Mouse (Mus musculus) left cerebral cortex, postnatal 10 days (tissue): ENCODE results near the gene Gm45233. TPM values are rescaled to one million over a fixed set of nuclear protein-coding genes. Genes with fewer than 3 reads are reported as not detected.
A peak's percentile ranks its signal among the peaks of the same experiment; 100 is the strongest.

Source experiments
- DNase-seq, 2 experiments: peaks; one replicate each; pipeline ENCODE4 v3.0.0; 2021 to 2022; ENCODE audit warnings: low spot score in 2 of 2, mixed read lengths in 1 of 2; ENCODE audit errors: extremely low spot score in 1 of 2
- intact Hi-C: fragments of 180-260 bp; cut with DNase I; formaldehyde crosslinking; loops from one replicate; pipeline ENCODE4 v1.15.1; 2025
- microRNA-seq: library from miRNA; unstranded; fragments of <30 nt; microRNA quantifications from one replicate; pipeline ENCODE4 v1.2.0, GENCODE M21; 2022
- total RNA-seq, 2 experiments: library from RNA; stranded (reverse); gene quantifications; 2 replicates each; pipeline ENCODE4 v1.2.3; 2021

Gene Gm45233
- total RNA-seq, 2 experiments from 2014 or later, result 0.79 to 1.4 TPM

DNA sequence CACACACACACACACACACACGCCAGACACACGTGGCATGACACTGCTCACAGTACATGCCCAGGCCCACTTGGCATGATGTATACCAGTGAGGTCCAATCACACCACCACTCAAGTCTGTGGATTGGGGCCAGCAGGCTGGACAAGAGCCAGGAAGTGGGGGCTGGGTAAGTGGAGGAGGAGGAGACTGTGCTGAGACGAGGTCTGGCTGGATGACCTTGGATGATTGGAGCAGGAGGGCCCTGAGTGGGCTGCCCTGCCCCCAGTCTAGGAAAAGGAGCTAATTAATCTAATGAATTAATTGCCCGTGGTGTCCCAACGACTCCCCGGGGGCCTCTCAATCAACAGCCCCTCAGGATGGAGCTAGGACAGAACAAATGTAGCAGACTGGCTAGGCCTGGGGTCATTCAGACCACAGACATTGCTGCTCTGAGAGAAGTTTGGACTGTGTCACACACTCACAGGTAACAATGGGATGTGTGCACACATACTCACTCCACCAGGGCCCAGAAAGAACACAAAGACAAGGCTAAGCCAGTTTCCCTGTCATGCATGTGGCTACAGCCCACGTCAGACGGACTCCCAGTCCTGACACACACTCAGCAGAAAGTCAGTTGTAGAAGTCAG is 38.3 kb downstream of the Gm45233 start:
- DNase-seq, result peak in 1 of 2 experiments; percentile 76
- intact Hi-C loops, result no loop called here

- no peak for DNase-seq
- intact Hi-C loops, result no loop called here
These were observed 39.3 kb downstream of the Gm45233 start for GRCm38 (mm10) chr7:43483236-43483635.

GRCm38 (mm10) chr7:43488646-43489045 is 44.7 kb downstream of the Gm45233 start:
- DNase-seq, result peak in 1 of 2 experiments; percentile 65
- intact Hi-C loops, result no loop called here

DNA sequence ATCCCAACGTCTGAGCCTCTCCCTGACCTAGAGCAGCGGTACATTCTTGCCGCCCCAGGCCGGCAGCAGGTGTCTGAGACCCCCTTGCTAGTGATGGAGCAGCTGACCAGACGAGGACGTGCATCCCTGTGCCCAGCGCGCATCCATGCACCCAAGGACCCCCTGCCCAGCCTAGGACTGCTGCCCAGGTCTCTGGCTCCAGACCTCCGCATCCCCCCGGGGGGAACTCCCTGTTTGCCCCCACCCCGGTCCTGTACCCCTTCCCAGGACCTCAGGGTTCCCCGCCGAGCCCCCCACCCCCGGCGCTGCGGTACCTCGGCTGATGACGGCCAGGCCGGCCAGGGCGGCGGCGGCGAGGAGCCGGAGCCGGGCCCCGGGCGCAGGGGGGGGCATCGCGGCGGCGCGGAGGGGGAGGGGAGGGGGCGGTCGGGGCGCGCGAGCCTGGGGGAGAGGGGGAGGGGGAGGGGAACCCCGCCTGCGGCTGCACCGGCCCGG is 45.8 kb downstream of the Gm45233 start, which contains the start of gene Iglon5:
Iglon5 (minus strand) TSS at position 445 of the 495 bp plus-strand sequence.
- intact Hi-C loops, result loop anchor here (10.0 kb wide), 1 partner anchor 205 kb away; no protein-coding TSS in a partner anchor
- peak in 1 of 2 experiments; percentile 58 for DNase-seq

DNA sequence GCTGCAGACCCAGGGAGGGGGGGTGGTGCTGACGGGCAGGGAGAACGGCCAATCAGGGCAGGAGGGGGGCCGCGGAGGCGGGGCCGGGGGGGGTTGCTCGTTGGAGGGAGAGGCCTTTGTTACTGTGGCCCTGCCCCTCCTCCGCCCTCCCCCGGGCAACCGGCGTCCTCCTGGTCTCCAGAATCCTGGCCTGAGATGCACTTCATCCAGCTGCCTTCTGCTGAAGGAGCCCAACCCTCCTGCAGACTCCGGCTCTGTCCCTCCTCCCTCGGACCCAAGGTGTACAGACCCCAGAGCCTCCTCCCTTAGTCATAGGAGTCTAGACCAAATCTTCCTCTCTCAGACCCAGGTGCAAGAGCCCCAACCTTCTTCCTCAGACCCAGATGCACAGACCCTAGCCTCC is 46.3 kb downstream of the Gm45233 start:
- peak; percentile 60 to 91 for DNase-seq
- intact Hi-C loops, result loop anchor here (10.0 kb wide), 1 partner anchor 205 kb away; no protein-coding TSS in a partner anchor

DNA sequence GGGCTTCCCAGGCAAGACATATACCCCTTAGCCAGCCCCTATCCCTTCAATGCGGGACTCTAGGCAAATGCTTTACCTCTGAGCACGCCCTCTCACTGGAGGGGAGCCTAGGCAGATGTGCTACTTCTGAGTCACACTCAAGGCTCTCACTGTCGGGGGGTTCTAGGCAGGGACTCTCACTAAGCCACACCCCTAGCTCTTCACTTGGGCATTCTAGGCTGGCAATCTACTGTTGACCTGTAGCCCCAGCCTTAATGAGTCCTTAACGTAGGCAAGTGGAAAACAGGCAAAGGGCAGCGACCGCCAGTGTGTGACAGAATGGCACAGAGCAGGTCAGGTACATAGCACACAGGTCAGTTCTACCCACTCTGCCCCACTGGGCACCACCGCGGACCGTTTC is 46.9 kb downstream of the Gm45233 start:
- intact Hi-C loops, result loop anchor here (10.0 kb wide), 1 partner anchor 206 kb away; no protein-coding TSS in a partner anchor
- no peak for DNase-seq

GRCm38 (mm10) chr7:43495343-43496021 is 51.6 kb downstream of the Gm45233 start:
- intact Hi-C loops, result loop anchor here (1.0 to 10.0 kb wide), 2 partner anchors 72 to 211 kb away; no protein-coding TSS in a partner anchor

GRCm38 (mm10) chr7:43511707-43512478 is 68.0 kb downstream of the Gm45233 start:
- no peak for DNase-seq
- intact Hi-C loops, result no loop called here

More at GRCm38 (mm10) chr7:43495343-43496021, 51.6 kb downstream of the Gm45233 start:
- peak in 1 of 2 experiments; percentile 74 for DNase-seq

DNA sequence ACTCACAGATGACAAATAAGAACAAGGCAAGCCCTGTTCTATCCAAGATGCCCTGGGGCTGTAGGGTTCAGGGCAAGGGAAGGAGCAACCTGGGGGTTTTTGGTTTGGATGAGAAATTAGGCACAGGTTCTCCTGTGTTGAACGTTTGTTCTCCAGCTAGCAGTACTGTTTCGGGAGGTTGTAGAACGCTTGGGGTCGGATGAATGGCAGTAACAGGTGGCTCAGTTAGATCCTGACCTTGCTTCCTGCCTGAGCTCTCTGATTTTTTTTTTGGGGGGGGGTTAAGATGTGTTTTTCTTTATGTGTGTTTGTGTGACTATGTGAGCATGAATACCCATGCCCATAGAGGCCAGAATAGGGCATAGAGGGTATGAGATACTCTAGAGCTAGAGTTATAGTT is 68.6 kb downstream of the Gm45233 start:
- intact Hi-C loops, result no loop called here

More for the DNA sequence above, 68.6 kb downstream of the Gm45233 start:
- no peak for DNase-seq

Small RNAs within 50 kb of the gene (microRNA-seq; reads per million reads assigned to microRNA genes)
- 2.0 reads per million for gene Mir7051

Other genes starting within 250 kb of the Gm45233 start
- 10 to 100 TPM; 19.3 to 20.7 TPM for gene Zfp715, start 130.8 kb upstream of the Gm45233 start, total RNA-seq
- gene Siglecf, start 92.8 kb upstream of the Gm45233 start, total RNA-seq, result under 1 TPM; 0.26 to 0.45 TPM
- gene Siglecg, start 35.9 kb upstream of the Gm45233 start, total RNA-seq, result under 1 TPM; 0.09 to 0.14 TPM
- gene Lim2, start 16.5 kb upstream of the Gm45233 start, total RNA-seq, result not detected
- not detected for gene Nkg7, start 7.1 kb upstream of the Gm45233 start, total RNA-seq
- gene Cldnd2, start 3.3 kb upstream of the Gm45233 start, total RNA-seq, result not detected
- 10 to 100 TPM; 52.2 to 55.8 TPM for gene Etfb, start within 50 bp of the Gm45233 start, total RNA-seq
- 1 to 10 TPM; 4.4 TPM for gene Vsig10l, start 19.0 kb downstream of the Gm45233 start, total RNA-seq
- gene Iglon5, start 45.9 kb downstream of the Gm45233 start, total RNA-seq, result 10 to 100 TPM; 46.4 to 47.7 TPM
- not detected for gene 4931406B18Rik, start 61.8 kb downstream of the Gm45233 start, total RNA-seq
- gene Cd33, start 100.3 kb downstream of the Gm45233 start, total RNA-seq, result 1 to 10 TPM; 6.3 to 6.7 TPM
- gene Zfp658, start 118.1 kb downstream of the Gm45233 start, total RNA-seq, result 1 to 10 TPM; 5.1 to 5.8 TPM
- gene Zfp719, start 135.5 kb downstream of the Gm45233 start, total RNA-seq, result 10 to 100 TPM; 17.1 to 26.4 TPM
- gene Zfp819, start 163.0 kb downstream of the Gm45233 start, total RNA-seq, result not detected
- gene Ceacam18, start 190.6 kb downstream of the Gm45233 start, total RNA-seq, result under 1 TPM in 1 of 2 experiments, not detected in 1; 0.18 TPM
- gene Siglece, start 216.0 kb downstream of the Gm45233 start, total RNA-seq, result 1 to 10 TPM; 1.1 TPM
- 10 to 100 TPM; 12.4 TPM for gene Ctu1, start 227.9 kb downstream of the Gm45233 start, total RNA-seq
- gene Klk14, start 246.3 kb downstream of the Gm45233 start, total RNA-seq, result not detected